ENCODE assay signal across 22 mouse cellular contexts in the genomic region with DNA sequence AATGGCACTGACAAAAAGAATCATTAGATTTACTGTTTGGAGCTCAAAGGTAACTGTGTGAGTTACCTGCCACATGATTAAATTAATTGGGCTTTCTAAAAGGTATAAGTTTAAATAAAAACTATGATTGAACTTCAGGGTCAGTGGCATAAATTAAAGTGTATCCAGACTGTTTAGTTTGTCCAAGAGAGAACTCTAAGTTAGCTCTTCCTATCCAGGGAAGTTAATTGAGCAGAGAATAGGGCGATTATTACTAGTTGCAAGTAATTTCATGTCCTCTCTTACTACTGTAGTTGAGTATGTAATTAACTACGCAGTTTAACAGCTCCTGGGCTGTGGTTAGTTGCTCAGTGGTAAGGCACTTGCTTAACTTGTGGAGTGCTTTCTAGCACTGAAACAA.
DNase-seq lines count a peak whose midpoint lies in the region; ATAC-seq and TF ChIP-seq lines count a peak whose summit lies in the region.
"Had no signal": no experiment of that assay in that cellular context is flagged by ENCODE, and none has a peak within 500 bp of the region (broad histone marks: within the 10 kb centered on the region; RNA-seq: fewer than 3 reads in every experiment).

No protein-coding gene starts in this region.

- TF ChIP-seq POLR2A in kidney, adult 2 months (IDR thresholded peaks at IDR 0.05; ENCODE audit: low read depth, low read length), result no peak
- no peak for TF ChIP-seq POLR2A in myocyte (IDR thresholded peaks at IDR 0.05; ENCODE audit: insufficient read length, low read depth)

- no peaks in the 10 kb centered on the region for H3K79me2 ChIP-seq in myocyte (ENCODE audit: control insufficient read depth, insufficient read depth)

- H3K27ac ChIP-seq in hindbrain, embryonic 12.5 days, result no peak overlapping the region
- no peak overlapping the region for H3K27ac ChIP-seq in hindbrain, embryonic 11.5 days (ENCODE audit: low read depth, low read length)
- no peak overlapping the region for H3K27ac ChIP-seq in kidney, embryonic 15.5 days
- H3K27ac ChIP-seq in kidney, adult 2 months (ENCODE audit: insufficient read depth, low read depth, low read length), result no peak overlapping the region
- H3K27ac ChIP-seq in neural tube, embryonic 12.5 days, result no peak overlapping the region
- H3K27ac ChIP-seq in neural tube, embryonic 15.5 days (replicated peaks), result no peak overlapping the region
- H3K27ac ChIP-seq: embryonic facial prominence, embryonic 12.5 days; forebrain, embryonic 13.5 days had no signal

- H3ac ChIP-seq in myocyte (ENCODE audit: control insufficient read depth, insufficient read length), result no peak overlapping the region

- no peak for TF ChIP-seq CTCF in kidney, adult 2 months (conservative IDR thresholded peaks at IDR 0.05; ENCODE audit: insufficient read depth, insufficient read length, low read depth, low read length)

- H3K4me1 ChIP-seq in hindbrain, embryonic 12.5 days, result no peaks in the 10 kb centered on the region
- H3K4me1 ChIP-seq in hindbrain, embryonic 11.5 days (replicated peaks; ENCODE audit: control insufficient read depth, insufficient read depth, low read length), result no peaks in the 10 kb centered on the region
- H3K4me1 ChIP-seq in kidney, embryonic 15.5 days, result peaks cover 8% of the 10 kb centered on the region
- H3K4me1 ChIP-seq in kidney, adult 2 months (ENCODE audit: control insufficient read depth, insufficient read depth, low read length), result no peaks in the 10 kb centered on the region
- H3K4me1 ChIP-seq in neural tube, embryonic 12.5 days, result no peaks in the 10 kb centered on the region
- no peaks in the 10 kb centered on the region for H3K4me1 ChIP-seq in neural tube, embryonic 15.5 days

- H3K4me3 ChIP-seq in hindbrain, embryonic 12.5 days, result no peak overlapping the region
- no peak overlapping the region for H3K4me3 ChIP-seq in hindbrain, embryonic 11.5 days (ENCODE audit: low read depth, low read length)
- H3K4me3 ChIP-seq in kidney, embryonic 15.5 days (replicated peaks), result no peak overlapping the region
- H3K4me3 ChIP-seq in kidney, adult 2 months (ENCODE audit: insufficient read depth, low read depth, low read length), result no peak overlapping the region
- no peak overlapping the region for H3K4me3 ChIP-seq in neural tube, embryonic 12.5 days
- no peak overlapping the region for H3K4me3 ChIP-seq in neural tube, embryonic 15.5 days (replicated peaks)
- H3K4me3 ChIP-seq in myocyte, result no peak overlapping the region
- H3K4me3 ChIP-seq: embryonic facial prominence, embryonic 10.5 days; embryonic facial prominence, embryonic 12.5 days; forebrain, embryonic 13.5 days had no signal

- DNase-seq in hindbrain, embryonic 11.5 days (ENCODE audit: low spot score), result no peak
- no peak for DNase-seq in kidney, adult 2 months
- DNase-seq: adrenal gland, adult 8-10 months; adrenal gland, postnatal 14 days; adrenal gland, postnatal 36 days; B cell, adult 2 months; cerebellum, adult 11-12 months; cerebellum, adult 2 months; cerebellum, adult 9-10 months; cerebellum, postnatal 25 days had no signal

- ATAC-seq in hindbrain, embryonic 12.5 days (ENCODE audit: low FRiP score), result peak; percentile 29; the same call in 1 of the 2 replicates
- ATAC-seq in hindbrain, embryonic 11.5 days (ENCODE audit: low FRiP score), result no peak
- peak; percentile 62 for ATAC-seq in kidney, embryonic 15.5 days (replicated peaks; ENCODE audit: low FRiP score)
- peak; percentile 33; the same call in 1 of the 2 replicates for ATAC-seq in neural tube, embryonic 12.5 days (ENCODE audit: low FRiP score, low read depth)
- no peak for ATAC-seq in neural tube, embryonic 15.5 days (ENCODE audit: low FRiP score)
- ATAC-seq: activated CD4-positive, CD25-positive, alpha-beta regulatory T cell, adult 4 months; CD4-positive, CD25-positive, alpha-beta regulatory T cell, adult 4 months; forebrain, embryonic 13.5 days had no signal

- 90% methylated on average over 2 of the region's 2 CpGs for WGBS in hindbrain, embryonic 12.5 days
- WGBS in hindbrain, embryonic 11.5 days, result 91% methylated on average over 2 of the region's 2 CpGs
- 35% methylated on average over 2 of the region's 2 CpGs for WGBS in kidney, embryonic 15.5 days
- 53% methylated on average over 2 of the region's 2 CpGs for WGBS in kidney, adult 2 months
- WGBS in neural tube, embryonic 12.5 days, result 70% methylated on average over 2 of the region's 2 CpGs
- WGBS in neural tube, embryonic 15.5 days, result 75% methylated on average over 2 of the region's 2 CpGs

- no peak overlapping the region for H3K9ac ChIP-seq in hindbrain, embryonic 12.5 days
- H3K9ac ChIP-seq in hindbrain, embryonic 11.5 days (ENCODE audit: low read depth, low read length), result no peak overlapping the region
- no peak overlapping the region for H3K9ac ChIP-seq in kidney, embryonic 15.5 days
- H3K9ac ChIP-seq in neural tube, embryonic 12.5 days, result no peak overlapping the region
- H3K9ac ChIP-seq in neural tube, embryonic 15.5 days (replicated peaks), result no peak overlapping the region
- H3K9ac ChIP-seq: embryonic facial prominence, embryonic 12.5 days; forebrain, embryonic 13.5 days had no signal

- H3K4me2 ChIP-seq in hindbrain, embryonic 12.5 days (replicated peaks), result no peak overlapping the region
- no peak overlapping the region for H3K4me2 ChIP-seq in hindbrain, embryonic 11.5 days (replicated peaks; ENCODE audit: low read depth, low read length)
- H3K4me2 ChIP-seq in kidney, embryonic 15.5 days, result no peak overlapping the region
- no peak overlapping the region for H3K4me2 ChIP-seq in neural tube, embryonic 12.5 days (replicated peaks)
- no peak overlapping the region for H3K4me2 ChIP-seq in neural tube, embryonic 15.5 days
- H3K4me2 ChIP-seq in myocyte (ENCODE audit: low read depth), result peak overlapping the region; percentile 1
- H3K4me2 ChIP-seq: embryonic facial prominence, embryonic 12.5 days; forebrain, embryonic 13.5 days had no signal

- no peaks in the 10 kb centered on the region for H3K36me3 ChIP-seq in hindbrain, embryonic 12.5 days
- no peaks in the 10 kb centered on the region for H3K36me3 ChIP-seq in hindbrain, embryonic 11.5 days (ENCODE audit: control insufficient read depth, insufficient read depth, low read length)
- no peaks in the 10 kb centered on the region for H3K36me3 ChIP-seq in kidney, embryonic 15.5 days
- H3K36me3 ChIP-seq in kidney, adult 2 months (ENCODE audit: control insufficient read depth, insufficient read depth, low read length), result no peaks in the 10 kb centered on the region
- H3K36me3 ChIP-seq in neural tube, embryonic 12.5 days, result no peaks in the 10 kb centered on the region
- H3K36me3 ChIP-seq in neural tube, embryonic 15.5 days, result no peaks in the 10 kb centered on the region
- no peaks in the 10 kb centered on the region for H3K36me3 ChIP-seq in myocyte (ENCODE audit: control insufficient read depth, insufficient read depth)
- H3K36me3 ChIP-seq: embryonic facial prominence, embryonic 10.5 days; embryonic facial prominence, embryonic 12.5 days; G1E had no signal

- no peaks in the 10 kb centered on the region for H3K27me3 ChIP-seq in hindbrain, embryonic 12.5 days
- H3K27me3 ChIP-seq in hindbrain, embryonic 11.5 days (ENCODE audit: control insufficient read depth, insufficient read depth, low read length), result no peaks in the 10 kb centered on the region
- H3K27me3 ChIP-seq in kidney, embryonic 15.5 days, result no peaks in the 10 kb centered on the region
- no peaks in the 10 kb centered on the region for H3K27me3 ChIP-seq in kidney, adult 2 months (replicated peaks; ENCODE audit: control insufficient read depth, insufficient read depth, low read length)
- H3K27me3 ChIP-seq in neural tube, embryonic 12.5 days (replicated peaks), result no peaks in the 10 kb centered on the region
- no peaks in the 10 kb centered on the region for H3K27me3 ChIP-seq in neural tube, embryonic 15.5 days (replicated peaks)
- no peaks in the 10 kb centered on the region for H3K27me3 ChIP-seq in myocyte (ENCODE audit: control insufficient read depth, insufficient read depth, insufficient read length)
- H3K27me3 ChIP-seq: CH12.LX; embryonic facial prominence, embryonic 12.5 days; forebrain, embryonic 13.5 days had no signal

- no peaks in the 10 kb centered on the region for H3K9me3 ChIP-seq in hindbrain, embryonic 12.5 days (replicated peaks)
- H3K9me3 ChIP-seq in hindbrain, embryonic 11.5 days (ENCODE audit: control insufficient read depth, low read length), result no peaks in the 10 kb centered on the region
- H3K9me3 ChIP-seq in kidney, embryonic 15.5 days (replicated peaks), result no peaks in the 10 kb centered on the region
- no peaks in the 10 kb centered on the region for H3K9me3 ChIP-seq in neural tube, embryonic 12.5 days
- no peaks in the 10 kb centered on the region for H3K9me3 ChIP-seq in neural tube, embryonic 15.5 days (replicated peaks)
- H3K9me3 ChIP-seq: embryonic facial prominence, embryonic 10.5 days; embryonic facial prominence, embryonic 12.5 days; forebrain, embryonic 13.5 days; G1E had no signal

TF ChIP-seq in myocyte, 11 proteins besides CTCF, POLR2A, EP300 and RAD21:
- no peak for TF ChIP-seq MAX (IDR thresholded peaks at IDR 0.05; ENCODE audit: low read depth)
- no peak for TF ChIP-seq E2F4 (IDR thresholded peaks at IDR 0.05; ENCODE audit: insufficient read depth)
- no peak for TF ChIP-seq USF1 (IDR thresholded peaks at IDR 0.05; ENCODE audit: low read depth)
- TF ChIP-seq MYOG (IDR thresholded peaks at IDR 0.05; ENCODE audit: control insufficient read depth in 1 of 3, insufficient read depth in 1 of 3, insufficient read length in 2 of 3, low read depth in 2 of 3), result no peak

Comparison
In these comparisons a context has a peak if more than half of its experiments do, and no peak if none do; other contexts are left out.
1. ATAC-seq: peak in hindbrain, embryonic 12.5 days (single experiment), kidney, embryonic 15.5 days (single experiment) and neural tube, embryonic 12.5 days (single experiment); none in hindbrain, embryonic 11.5 days (single experiment) and neural tube, embryonic 15.5 days (single experiment).